Mouse (Mus musculus) large intestine, adult 2 months (tissue): ENCODE measurements around the gene Clmp. TPM values are rescaled to one million over a fixed set of nuclear protein-coding genes. Genes with fewer than 3 reads are reported as not detected.

Source experiments
- DNase-seq: peaks from one replicate; pipeline ENCODE4 v3.0.0-alpha.2; 2012; ENCODE audit warnings: low read depth, low spot score
- WGBS: fragments of 180-500 bp; shearing (Covaris S2); methylation state at CpG from one replicate; pipeline ENCODE4 v1.1.7; 2018; 5-methylcytosine and 5-hydroxymethylcytosine counted together
- polyA plus RNA-seq: library from polyadenylated mRNA; depleted of rRNA; stranded (reverse); fragments of >200 nt; gene quantifications from 2 replicates; pipeline ENCODE4 v1.2.3, GENCODE M21; 2012; rRNA removed

Gene Clmp
- polyA plus RNA-seq, result 10.6 and 20.8 TPM in 2 replicates

DNA sequence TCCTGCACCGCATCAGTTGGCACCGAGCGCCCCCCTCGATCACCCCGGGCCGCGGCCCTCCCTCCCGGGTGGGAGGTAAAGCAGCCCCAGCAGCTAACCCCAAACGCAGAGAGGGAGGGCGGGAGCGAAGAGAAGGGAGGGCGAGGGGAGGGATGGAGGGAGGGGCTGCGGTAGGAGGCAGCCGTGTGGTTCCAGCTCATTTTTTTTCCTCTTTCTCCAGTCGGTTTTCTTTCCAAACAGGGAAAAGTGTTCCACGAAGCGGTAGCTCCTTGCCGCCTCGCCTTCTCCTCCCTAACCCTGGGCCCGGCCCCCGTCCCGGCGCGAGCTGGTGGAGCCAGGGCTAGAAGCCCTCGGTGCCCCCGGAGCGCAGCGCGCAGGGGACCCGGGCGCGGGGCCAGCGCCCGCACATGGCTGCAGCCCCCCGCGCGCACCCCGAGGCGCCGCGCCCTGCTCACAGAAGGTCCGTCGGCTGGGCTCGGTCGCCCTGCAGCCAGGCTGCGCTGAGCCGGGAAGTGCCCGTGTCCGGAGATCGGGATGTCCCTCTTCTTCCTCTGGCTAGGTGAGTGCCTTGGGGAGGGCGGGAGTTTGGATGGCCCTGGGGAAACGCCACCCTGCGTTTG lies at the start of gene Clmp:
Clmp (plus strand) TSS at position 162 of the 620 bp plus-strand sequence.
- WGBS, result 3% methylated on average over 53 of the region's 53 CpGs
- DNase-seq, result no peak

DNA sequence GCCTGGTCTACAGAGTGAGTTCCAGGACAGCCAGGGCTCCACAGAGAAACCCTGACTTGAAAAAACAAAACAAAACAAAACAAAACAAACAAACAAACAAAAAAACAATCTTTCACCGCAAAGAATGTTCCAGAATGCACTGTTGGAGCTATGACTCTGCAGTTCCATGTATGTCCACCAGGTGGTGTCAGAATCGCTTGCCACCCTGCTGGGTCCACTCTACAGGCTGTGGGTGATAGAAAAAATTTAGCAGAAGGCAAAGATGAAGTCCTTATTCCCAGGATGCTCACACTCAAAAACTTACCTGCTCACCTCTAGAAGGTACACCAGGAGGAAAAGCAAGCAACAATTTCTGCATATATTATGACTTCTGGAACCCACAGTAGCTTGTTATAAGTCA lies 49.7 kb upstream of the Clmp start:
- DNase-seq, result peak; percentile 18
- 1% methylated on average over 2 of the region's 2 CpGs for whole genome bisulfite sequencing

DNA sequence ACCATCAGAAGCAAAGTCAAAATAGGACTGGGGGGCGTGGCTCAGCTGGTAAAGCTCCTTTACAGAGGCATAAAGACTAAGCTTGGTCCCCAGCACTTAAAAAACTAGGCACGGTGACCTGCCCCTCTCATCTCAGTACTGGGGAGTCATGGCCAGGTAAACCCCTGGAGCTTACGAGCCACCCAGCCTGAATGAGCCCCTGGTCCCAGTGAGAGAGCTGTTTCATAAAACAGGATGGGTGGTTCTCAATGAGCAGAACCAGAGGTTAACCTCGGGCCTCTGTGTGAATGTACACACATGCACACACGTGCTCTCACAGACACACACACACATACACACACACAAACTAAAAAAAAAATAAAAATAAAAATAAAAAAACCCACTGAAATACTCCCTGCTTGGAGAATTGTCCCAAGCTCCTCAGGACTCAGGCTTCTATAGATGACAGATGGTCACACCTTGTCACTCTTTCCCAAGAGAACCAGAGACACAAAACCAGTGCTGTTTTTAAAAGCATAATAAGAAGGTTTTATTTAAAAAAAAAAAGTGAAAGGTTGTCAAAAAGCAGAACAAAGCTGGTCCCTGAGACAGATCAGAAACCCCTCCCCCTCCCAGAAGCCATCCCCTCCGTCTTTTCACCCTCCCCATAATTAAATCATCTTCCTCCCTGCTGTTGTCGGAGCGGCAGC lies 47.9 kb upstream of the Clmp start:
- DNase-seq, result no peak
- WGBS, result 44% methylated on average over 8 of the region's 8 CpGs

DNA sequence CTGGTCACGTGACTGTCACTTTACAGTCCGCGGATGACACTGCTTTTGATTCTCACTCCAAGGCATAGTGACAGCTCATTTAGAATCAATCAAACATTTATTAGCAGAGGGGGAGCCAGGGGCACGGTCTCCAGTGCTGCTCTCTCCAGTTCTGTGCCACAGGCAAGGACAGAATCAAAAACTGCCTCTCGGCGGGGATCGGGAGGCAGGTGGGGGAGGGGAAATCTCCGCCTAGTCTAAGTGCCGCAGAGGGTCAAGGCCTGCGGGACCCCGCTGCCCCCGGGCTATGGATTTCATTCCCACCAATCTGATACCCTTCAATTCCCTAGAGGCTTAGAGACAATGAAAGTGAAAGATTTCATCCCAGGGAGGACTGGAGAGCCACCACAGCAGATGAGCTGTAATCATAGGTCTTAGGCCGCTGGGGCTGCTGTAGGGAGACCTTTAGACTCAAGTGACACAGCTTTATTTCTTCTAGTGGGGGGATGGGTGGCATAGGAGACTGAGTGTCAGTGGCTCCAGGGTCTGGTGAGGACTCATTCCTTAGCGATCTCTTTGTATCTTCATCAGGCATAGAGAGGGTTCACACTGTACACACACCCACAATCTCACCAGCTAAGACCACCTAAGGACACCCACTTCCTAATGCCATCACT lies 47.2 kb upstream of the Clmp start:
- DNase-seq, result no peak
- 9% methylated on average over 14 of the region's 14 CpGs for WGBS

DNA sequence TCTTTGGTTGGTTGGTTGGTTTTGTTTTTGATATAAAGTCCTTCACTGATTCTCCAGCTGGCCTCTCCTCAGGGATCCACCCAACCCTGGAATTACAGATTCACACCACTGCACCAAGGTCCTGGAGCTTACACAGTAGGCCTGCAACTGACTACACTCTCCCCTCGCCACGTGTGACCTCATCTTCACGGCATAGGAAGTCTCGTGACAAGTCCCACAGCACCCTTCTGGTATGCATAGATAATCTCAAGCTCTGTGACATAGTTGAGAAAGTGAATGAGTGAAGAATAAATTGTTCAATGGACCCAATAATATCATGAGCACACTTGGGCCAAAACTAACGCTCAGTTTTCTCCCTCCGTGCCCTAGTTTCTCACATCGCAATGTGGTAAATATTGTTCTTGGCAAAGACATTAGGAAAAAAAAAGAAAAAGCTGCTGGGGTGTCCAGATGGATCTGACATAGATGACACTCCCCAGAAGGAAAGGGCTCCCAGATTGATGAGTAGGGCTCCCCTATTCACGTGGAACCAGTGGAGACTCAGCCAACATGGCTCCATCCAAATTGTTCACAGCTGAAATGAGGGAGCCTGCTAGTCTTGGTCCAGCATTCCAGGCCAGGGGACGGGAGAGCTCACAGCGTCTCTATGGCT lies 46.1 kb upstream of the Clmp start:
- no peak for DNase-seq
- 65% methylated on average over 10 of the region's 10 CpGs for WGBS

DNA sequence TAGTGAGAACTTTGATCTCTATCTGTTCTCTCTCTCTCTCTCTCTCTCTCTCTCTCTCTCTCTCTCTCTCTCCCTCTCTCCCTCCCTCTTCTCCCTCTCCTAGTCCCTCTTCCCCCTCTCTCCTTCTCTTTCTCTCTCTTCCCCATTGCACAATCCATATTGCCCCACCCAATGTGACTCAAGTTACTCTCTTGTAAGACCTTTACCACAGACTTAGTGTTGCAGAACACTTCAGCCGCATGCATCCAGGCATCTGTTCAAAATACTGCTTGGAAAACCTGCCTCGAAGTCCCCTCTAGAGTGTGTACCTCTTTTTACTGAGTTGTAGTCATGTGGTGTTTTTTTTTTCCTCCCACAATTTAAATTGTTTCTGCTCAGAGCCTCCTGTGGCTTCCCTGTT lies 44.4 kb upstream of the Clmp start:
- 53% methylated on average over 2 of the region's 2 CpGs for WGBS
- DNase-seq, result no peak

DNA sequence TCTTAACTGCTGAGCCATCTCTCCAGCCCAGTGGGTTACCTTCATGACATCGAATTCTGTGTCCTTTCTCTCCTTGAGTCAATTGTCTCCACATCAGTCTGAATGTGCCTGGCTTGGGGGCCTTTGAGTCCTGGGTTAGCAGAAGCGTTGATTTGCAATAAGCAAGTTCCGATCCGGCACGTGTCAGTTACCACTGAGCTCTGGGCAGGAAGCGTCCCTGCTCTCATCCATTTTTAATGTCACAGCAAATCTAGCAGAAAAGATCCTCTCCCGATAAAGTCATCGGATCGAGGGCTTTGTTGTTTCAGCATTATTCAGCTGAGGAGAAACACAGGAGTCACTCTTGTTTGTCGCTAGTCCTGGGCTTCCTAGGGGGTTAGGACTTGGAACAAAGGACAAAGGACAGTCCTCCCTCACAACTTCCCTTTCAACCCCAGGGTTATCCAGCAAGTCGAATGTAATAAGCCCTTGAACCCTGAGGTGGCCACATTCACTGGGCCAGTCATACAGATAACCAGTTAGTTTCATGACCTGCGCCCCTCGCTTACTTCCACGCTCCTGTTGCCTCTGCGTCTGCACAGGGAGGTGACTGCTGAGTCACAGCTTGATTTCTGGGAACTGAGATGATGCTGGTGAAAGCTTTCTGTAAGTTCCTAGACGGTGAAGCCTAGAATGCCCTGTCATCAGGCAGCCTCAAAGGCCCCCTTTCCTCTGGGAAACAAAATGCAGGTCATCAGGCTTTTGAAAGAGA lies 43.1 kb upstream of the Clmp start:
- WGBS, result 43% methylated on average over 16 of the region's 16 CpGs
- no peak for DNase-seq

DNA sequence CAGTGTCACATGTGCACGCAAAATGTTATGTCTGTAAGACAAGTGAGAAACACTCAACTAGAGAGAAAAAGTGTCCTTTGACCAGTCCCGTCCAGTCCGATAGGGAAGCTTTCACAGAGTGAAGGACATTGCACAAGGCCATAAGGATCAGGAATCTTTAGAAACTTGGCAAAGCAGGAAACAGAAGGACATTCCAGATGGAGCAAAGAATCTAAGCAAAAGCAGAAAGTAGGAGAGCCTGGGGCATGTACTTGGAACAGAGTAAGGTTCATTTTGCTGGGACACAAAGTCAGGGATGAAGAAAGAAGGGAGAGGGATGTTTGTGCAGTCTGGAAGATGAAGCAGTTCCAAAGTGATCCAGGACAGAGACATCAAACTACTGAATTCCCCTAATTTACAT lies 36.3 kb upstream of the Clmp start:
- DNase-seq, result no peak
- WGBS, result 81% methylated on average over 3 of the region's 3 CpGs

DNA sequence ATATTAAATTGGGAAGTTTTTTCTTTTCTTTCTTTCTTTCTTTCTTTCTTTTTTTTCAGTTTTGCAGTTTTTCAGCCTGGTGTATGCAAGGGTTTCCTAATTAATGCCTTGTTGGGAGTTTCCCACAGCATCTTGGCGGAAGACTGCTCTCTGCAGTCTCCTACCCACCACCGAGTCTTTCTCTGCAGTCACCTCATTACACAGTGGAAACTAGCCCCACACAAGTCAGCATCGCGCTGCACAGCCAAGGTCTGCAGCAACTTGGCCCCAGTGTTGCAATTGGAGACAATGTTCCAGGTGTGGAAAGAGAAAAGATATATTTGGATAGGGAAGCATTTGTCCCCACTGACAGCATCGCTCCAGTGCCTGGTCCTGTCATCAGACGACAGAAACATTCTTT lies 35.8 kb upstream of the Clmp start:
- WGBS, result 74% methylated on average over 6 of the region's 6 CpGs
- DNase-seq, result no peak

DNA sequence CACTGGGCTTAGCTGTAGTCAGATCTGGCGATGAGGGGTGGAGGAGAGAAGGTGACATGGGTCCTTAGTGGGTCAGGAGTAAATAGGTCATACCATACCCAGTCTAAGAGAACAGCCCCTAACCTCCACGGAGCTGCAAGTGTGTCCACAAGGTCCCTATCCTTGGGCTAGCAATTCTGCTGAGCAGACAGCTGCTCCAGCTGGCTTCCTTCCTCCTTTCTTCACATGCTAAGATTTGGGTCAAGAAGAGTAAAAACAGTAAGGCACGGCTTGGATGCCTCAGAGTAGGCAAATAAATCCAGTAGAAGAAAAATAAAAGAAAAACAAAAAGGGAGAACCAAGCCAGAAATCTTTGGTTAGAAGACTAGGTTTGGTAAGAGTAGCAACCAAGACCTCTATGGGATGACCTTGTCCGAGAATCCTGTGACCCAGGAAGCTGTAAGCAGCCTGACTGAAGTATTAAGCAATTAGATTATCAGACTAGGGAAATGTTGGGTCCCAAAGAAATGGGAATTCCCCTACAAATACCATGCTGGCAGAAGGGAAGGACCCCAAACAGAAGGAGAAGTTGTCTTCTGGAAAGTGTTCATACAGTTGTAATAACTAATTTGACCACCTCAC lies 34.4 kb upstream of the Clmp start:
- 71% methylated on average over 4 of the region's 4 CpGs for WGBS
- no peak for DNase-seq

DNA sequence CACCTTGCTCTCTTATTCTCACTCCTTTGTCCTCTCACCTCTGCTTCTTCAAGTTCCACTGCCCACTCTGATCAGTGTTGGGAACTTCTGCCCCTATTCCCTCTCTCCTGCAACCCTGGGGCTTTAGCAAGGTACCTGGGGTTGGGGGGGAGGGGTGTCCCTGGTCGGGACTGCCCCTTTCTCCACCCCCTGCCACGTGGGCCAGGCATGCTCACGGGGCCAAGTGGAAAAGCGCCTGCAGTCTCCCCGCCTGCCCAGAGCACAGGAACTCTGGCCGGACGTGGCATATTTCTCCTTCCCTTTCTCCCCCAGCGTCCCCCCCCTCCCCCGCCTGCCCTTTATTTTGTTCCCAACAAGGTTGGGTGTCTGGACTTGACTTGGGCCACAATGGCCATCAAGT lies 33.0 kb upstream of the Clmp start:
- DNase-seq, result no peak
- 31% methylated on average over 9 of the region's 9 CpGs for WGBS

DNA sequence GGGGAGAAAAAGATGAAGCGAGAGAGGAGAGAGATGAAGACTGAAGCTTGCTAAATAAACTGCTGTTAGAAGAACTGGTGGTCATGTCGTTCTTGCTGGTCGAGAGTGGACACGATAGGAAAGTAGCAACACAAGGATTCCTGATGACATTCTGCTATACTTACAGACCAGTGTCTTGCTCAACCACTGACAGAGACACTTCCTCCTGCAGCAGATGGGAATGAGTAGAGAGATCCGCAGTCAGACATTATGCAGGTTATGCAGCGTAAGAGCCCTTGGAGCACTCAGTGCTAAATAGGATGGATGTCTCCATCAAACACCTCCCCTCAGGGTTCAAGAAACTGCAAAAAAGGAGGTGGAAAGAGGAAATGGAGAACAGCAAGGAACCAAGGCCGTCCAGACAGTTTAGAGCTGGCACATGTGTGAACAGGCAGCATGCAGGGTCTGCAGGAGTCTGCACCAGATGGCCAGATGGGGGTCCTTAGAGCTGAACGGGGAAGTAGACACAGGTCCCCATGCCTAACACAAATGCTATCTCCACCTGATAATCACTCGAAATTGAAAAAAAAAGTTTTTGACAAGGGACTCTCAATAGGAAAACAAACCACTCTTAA lies 19.5 kb upstream of the Clmp start:
- WGBS, result 82% methylated on average over 9 of the region's 9 CpGs
- DNase-seq, result no peak

DNA sequence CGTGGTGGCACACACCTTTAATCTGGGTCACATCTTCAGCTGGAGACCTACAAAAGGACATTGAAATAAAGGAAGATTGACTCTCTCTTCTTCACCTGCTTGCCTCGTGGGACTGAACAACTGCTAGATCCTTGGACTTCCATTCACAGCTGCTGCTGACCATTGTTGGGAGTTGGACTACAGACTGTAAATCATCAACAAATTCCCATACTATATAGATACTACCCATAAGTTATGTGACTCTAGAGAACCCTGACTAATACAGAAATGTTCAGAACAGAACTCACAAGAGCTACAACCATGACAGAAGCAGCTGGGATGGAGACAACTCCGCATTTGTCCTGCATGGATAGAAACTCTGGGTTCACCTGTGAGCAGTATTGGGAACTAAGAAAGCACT lies 15.4 kb upstream of the Clmp start, which contains the start of gene Gm21915:
Gm21915 (plus strand) TSS at position 301 of the 400 bp plus-strand sequence.
- 76% methylated on average over 3 of the region's 3 CpGs for WGBS
- DNase-seq, result no peak

DNA sequence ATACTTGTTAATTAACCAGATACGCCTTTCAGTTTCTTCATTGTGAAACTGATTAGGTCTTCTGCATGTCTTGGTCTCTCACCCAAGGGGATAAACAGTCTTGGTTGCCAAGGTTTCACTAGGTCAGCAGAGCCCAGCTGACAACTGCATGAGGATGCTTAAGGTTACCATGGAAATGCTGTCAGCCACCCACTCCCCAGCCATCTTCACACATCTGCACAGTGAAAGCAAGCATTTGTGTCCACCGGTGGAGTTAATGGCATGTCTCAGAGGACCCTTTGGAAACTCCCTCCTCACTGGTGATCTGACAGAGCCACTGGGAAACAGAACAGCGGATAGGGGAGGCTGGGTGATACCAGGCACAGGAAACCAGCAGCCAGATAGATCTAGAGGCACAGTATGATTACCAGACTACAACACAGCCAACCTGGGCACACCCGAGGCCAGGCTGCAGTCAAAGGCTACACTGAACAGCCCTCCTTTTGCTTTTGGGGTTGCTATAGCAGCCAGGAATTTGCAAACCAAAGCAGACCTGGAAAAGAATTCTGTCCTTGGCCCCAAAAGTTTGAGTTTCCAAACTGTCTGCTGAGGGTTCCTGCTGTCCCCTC lies 14.3 kb upstream of the Clmp start:
- no peak for DNase-seq
- 42% methylated on average over 4 of the region's 4 CpGs for WGBS

DNA sequence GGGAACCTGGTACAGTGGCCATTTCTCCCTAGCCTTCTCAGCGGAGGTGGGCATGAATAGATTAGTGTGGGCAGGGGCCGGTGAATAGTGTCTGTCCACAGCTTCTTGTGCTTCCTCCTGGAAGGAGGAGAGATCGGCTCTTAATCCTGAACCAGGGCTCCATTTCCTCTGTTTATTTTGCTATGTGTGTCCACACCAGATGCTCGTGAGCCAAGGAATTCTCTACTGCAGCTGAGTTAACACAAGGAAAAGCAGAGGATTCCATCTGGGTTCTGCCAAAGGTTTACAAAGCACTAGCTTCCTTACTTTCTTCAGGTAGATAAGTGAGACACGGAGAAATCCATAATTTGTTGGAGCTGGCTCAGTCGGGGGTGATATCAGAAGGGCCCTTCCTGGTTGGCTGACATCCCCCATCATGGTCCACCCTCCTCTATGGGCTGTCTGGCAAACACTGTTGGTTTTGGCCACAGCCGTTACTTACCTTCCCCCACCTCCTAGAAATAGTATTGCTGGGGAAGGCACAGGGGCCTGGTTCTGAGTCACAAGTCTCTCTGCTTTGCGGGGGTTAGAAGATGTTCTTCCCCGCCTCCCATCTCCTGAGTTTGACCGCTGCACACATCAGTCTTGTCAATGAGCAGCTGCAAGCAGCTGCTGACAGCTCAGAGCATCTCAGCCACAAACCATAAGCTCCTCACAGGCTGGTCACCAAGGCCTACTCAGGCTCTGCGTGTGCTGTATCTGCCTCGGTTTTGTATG lies 10.4 kb upstream of the Clmp start:
- no peak for DNase-seq
- WGBS, result 62% methylated on average over 12 of the region's 12 CpGs

DNA sequence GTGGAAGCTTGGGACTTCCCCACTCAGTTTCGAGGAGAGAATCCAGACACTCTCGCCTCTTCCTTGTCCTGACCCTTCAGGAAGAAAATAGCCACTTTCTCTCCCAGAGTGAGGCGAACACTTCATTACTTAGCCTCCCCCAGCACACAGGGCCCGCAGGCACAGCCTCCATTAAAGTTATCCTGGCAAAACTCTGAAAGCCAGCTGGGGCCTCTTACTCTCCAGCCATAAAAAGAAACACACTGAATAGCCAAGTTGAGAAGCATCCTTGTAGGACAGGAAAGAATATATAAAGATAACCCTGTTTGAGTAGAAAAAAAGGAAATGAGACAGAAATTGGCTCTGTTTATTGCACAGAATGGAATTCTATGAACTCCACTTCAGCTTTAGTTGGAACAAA lies 7.1 kb upstream of the Clmp start:
- DNase-seq, result no peak
- 41% methylated on average over 4 of the region's 4 CpGs for WGBS

DNA sequence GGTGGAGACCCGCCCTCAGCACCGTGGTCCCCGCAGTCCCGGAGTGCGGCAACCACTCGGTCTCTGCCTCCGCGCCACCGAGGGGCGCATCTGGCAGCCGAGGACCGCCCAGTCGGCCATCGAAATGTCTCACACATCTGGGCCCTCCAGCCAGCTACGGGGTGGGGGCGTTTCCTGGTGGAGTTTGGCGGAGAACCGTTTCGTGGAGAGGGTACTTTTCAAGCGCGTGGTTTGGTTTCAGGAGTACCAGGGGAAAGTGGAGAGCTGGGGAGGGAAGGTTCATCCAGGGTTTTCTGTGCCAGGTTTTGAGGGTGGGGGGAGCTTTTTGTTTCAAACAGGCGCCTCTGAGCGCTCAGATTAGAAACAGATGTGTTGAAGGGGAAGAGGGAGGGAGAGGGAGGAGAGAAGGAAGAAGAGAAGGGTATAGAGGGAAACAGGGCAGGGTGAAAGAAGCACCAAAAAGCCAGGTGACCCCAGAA lies 698 bp downstream of the Clmp start:
- WGBS, result 4% methylated on average over 23 of the region's 23 CpGs

DNA sequence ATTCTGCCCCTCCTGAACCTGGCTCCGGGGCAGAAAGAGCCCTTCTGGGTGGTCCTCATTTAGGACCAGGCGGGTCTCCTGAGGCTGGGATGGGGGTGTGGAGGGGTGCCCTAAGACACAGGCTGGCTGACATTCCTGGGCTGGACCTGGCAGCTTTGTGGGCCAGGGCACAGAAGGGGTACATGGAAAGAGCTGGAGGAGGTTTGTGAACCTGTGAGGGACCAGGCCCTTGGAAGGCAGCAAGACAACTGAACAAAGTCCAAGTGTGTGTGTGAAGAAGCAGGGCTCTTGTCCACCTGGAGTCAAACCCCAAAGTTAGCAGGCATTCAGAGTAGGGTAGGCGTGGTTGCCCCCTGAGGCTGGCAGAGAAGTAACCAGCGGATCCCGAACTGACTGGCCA lies 1.3 kb downstream of the Clmp start:
- 42% methylated on average over 5 of the region's 5 CpGs for WGBS
- DNase-seq, result no peak

More for the DNA sequence above, 698 bp downstream of the Clmp start:
- no peak for DNase-seq
